Mouse (Mus musculus) neural tube, embryonic 13.5 days (tissue): ENCODE results near the gene Rasal2. TPM values are rescaled to one million over a fixed set of nuclear protein-coding genes. Genes with fewer than 3 reads are reported as not detected.

Experiments used
- ATAC-seq: fragments of 200-750 bp; cut with Nextera tagmentation; 2 replicates; pipeline ENCODE4 v1.8.0; 2017; ENCODE audit warnings: low read depth, mild to moderate bottlenecking, moderate TSS enrichment, moderate library complexity
- H3K27ac ChIP-seq: fragments of 300-500 bp; sonication (generic); replicated peaks from 2 replicates; pipeline ENCODE4 v1.5.1; 2015; ENCODE audit warnings: moderate library complexity, mild to moderate bottlenecking, inconsistent platforms
- H3K27me3 ChIP-seq: fragments of 300-500 bp; sonication (generic); 2 replicates; pipeline ENCODE4 v1.6.1; 2015; ENCODE audit warnings: mild to moderate bottlenecking, inconsistent platforms
- H3K36me3 ChIP-seq: fragments of 300-500 bp; sonication (generic); 2 replicates; pipeline ENCODE4 v1.6.1; 2015; ENCODE audit warnings: mild to moderate bottlenecking, inconsistent platforms
- H3K4me1 ChIP-seq: fragments of 300-500 bp; sonication (generic); replicated peaks from 2 replicates; pipeline ENCODE4 v1.6.1; 2015; ENCODE audit warnings: inconsistent platforms
- H3K4me2 ChIP-seq: fragments of 300-500 bp; sonication (generic); 2 replicates; pipeline ENCODE4 v1.6.1; 2015; ENCODE audit warnings: inconsistent platforms, mild to moderate bottlenecking, moderate library complexity
- H3K4me3 ChIP-seq: fragments of 300-500 bp; sonication (generic); 2 replicates; pipeline ENCODE4 v1.5.1; 2015; ENCODE audit warnings: mild to moderate bottlenecking, inconsistent platforms
- H3K9ac ChIP-seq: fragments of 300-500 bp; sonication (generic); 2 replicates; pipeline ENCODE4 v1.6.1; 2015; ENCODE audit warnings: moderate library complexity, mild to moderate bottlenecking, inconsistent platforms
- H3K9me3 ChIP-seq: fragments of 300-500 bp; sonication (generic); 2 replicates; pipeline ENCODE4 v1.6.1; 2016; ENCODE audit warnings: inconsistent platforms
- WGBS: fragments of 180-500 bp; shearing (Covaris S2); methylation state at CpG from one replicate; pipeline ENCODE4 v1.1.7; 2015; 5-methylcytosine and 5-hydroxymethylcytosine counted together
- polyA plus RNA-seq: library from polyadenylated mRNA; unstranded; fragments of >200 nt; fragmentation: Nextera tagmentation; extraction: Ambion mirVana; gene quantifications from 2 replicates; pipeline ENCODE4 v1.2.1, GENCODE M21; 2015

Gene Rasal2
- polyA plus RNA-seq, 1 experiment from 2014 or later, result 43.1 TPM

DNA sequence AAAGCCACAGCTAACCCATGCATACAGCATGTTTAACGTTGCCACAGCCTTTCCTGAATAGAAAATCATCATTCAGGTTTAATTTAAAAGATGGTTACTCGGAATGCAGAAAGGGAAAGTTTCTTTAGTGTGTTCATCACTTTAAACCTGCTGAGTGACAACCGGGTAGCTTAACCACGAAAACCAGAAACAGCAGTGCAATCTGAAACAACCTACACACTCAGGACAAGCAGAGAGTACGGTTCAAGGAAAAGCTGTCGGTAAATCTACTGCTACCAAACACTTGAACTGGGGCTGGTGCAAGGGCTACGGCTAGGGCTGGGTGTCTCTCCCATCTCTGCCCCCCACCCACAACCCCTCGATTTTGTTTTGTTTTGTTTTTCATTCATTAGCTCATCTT is 1.5 kb downstream of the Rasal2 start:
- peak overlapping the region; percentile 95; the same call in 1 of the 2 replicates for H3K27ac ChIP-seq
- peak overlapping the region; percentile 93 for H3K4me3 ChIP-seq
- no peaks in the 10 kb centered on the region for H3K9me3 ChIP-seq
- no peaks in the 10 kb centered on the region for H3K36me3 ChIP-seq
- H3K9ac ChIP-seq, result peak overlapping the region; percentile 85
- 8% methylated on average over 8 of the region's 8 CpGs for WGBS
- no peak for ATAC-seq
- peaks cover 28% of the 10 kb centered on the region for H3K4me1 ChIP-seq
- peak overlapping the region; percentile 78 for H3K4me2 ChIP-seq
- H3K27me3 ChIP-seq, result no peaks in the 10 kb centered on the region

- Histone ChIP-seq H3K27me3 (no peaks in the 10 kb centered on the region), H3K9ac (no peak overlapping the region), H3K4me3 (no peak overlapping the region), H3K36me3 (no peaks in the 10 kb centered on the region), H3K9me3 (no peaks in the 10 kb centered on the region), H3K27ac (no peak overlapping the region), H3K4me1 (peaks cover 28% of the 10 kb centered on the region), H3K4me2 (no peak overlapping the region; the same call in 1 of the 2 replicates)
- WGBS, result 85% methylated on average over 2 of the region's 2 CpGs
- no peak for ATAC-seq
Measured at GRCm38 (mm10) chr1:157409648-157410047, 2.7 kb downstream of the Rasal2 start.

GRCm38 (mm10) chr1:157388027-157388426 is 24.4 kb downstream of the Rasal2 start:
- H3K4me1 ChIP-seq, result peaks cover 6% of the 10 kb centered on the region
- H3K4me3 ChIP-seq, result no peak overlapping the region
- no peak for ATAC-seq
- H3K9me3 ChIP-seq, result no peaks in the 10 kb centered on the region
- 13% methylated on average over 4 of the region's 4 CpGs for WGBS
- no peak overlapping the region for H3K9ac ChIP-seq
- no peak overlapping the region; the same call in 1 of the 2 replicates for H3K4me2 ChIP-seq
- H3K27me3 ChIP-seq, result no peaks in the 10 kb centered on the region
- H3K36me3 ChIP-seq, result no peaks in the 10 kb centered on the region; the same call in 1 of the 2 replicates
- H3K27ac ChIP-seq, result no peak overlapping the region

DNA sequence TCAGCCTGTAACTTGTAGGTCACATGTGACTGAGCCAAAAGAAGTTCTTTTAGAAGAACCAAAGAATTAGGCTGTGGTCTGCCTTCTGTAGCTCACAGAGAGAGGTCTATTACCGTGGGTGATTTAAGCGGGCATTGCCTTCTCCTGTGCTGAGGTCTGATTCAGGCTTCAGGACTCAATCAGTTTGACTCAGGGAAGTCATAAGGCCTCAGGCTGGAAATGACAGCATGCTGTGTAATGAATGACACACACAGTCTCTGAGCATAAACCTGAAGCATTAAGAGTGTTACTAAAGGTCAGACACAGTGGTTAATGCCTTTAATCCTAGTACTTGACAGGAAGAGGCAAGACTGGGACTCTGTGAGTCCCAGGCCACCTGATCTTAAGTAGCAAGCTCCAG is 31.7 kb downstream of the Rasal2 start:
- H3K9ac ChIP-seq, result no peak overlapping the region
- H3K27me3 ChIP-seq, result no peaks in the 10 kb centered on the region
- no peaks in the 10 kb centered on the region; the same call in 1 of the 2 replicates for H3K36me3 ChIP-seq
- H3K4me1 ChIP-seq, result peaks cover 5% of the 10 kb centered on the region; the same call in 1 of the 2 replicates
- no peaks in the 10 kb centered on the region for H3K9me3 ChIP-seq
- WGBS, result 44% methylated on average over 2 of the region's 2 CpGs
- no peak for ATAC-seq
- H3K27ac ChIP-seq, result no peak overlapping the region
- no peak overlapping the region for H3K4me2 ChIP-seq
- no peak overlapping the region for H3K4me3 ChIP-seq

DNA sequence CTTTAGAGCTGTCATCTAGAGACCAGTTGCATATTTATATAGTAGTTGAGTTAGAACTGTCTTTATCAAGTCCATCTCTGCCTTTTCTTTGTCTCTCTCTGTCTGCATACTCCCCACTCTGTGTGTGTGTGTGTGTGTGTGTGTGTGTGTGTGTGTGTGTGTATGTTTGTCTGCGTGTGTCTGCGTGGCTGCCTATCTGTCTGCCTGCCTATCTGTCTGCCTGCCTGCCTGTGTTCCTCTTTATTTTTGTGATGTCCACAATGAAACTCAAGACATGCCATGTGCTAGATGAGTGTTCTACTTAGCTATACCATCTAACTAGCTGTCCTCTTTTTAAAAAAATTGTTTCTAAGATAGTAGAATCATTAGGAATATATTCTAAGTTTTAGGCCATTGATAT is 42.0 kb downstream of the Rasal2 start:
- Histone ChIP-seq H3K4me2 (no peak overlapping the region), H3K36me3 (no peaks in the 10 kb centered on the region), H3K27ac (no peak overlapping the region), H3K4me3 (no peak overlapping the region), H3K9me3 (no peaks in the 10 kb centered on the region), H3K4me1 (no peaks in the 10 kb centered on the region), H3K27me3 (no peaks in the 10 kb centered on the region), H3K9ac (no peak overlapping the region)
- 93% methylated on average over 2 of the region's 2 CpGs for WGBS
- no peak for ATAC-seq

GRCm38 (mm10) chr1:157368316-157368715 is 44.1 kb downstream of the Rasal2 start:
- Histone ChIP-seq H3K36me3 (no peaks in the 10 kb centered on the region), H3K27ac (no peak overlapping the region), H3K4me3 (no peak overlapping the region), H3K9me3 (no peaks in the 10 kb centered on the region), H3K9ac (no peak overlapping the region), H3K4me1 (no peaks in the 10 kb centered on the region), H3K27me3 (no peaks in the 10 kb centered on the region), H3K4me2 (no peak overlapping the region)
- WGBS, result 57% methylated on average over 5 of the region's 5 CpGs
- no peak for ATAC-seq

DNA sequence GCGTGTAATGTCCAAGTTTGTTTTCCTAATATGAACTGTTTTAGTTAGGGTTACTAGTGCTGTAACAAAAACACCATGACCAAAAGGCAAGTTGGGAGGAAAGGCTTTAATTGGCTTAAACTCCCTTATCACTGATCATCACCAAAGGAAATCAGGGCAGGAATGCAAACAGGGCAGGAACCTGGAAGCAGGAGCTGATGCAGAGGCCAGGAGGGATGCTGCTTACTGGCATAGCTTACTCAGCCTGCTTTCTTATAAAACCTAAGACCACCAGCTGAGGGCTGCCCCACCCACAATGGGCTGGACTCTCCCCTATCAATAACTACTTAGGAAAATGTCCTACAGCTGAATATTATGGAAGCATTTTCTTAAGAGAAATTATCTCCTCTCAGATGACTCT is 65.7 kb downstream of the Rasal2 start:
- Histone ChIP-seq H3K4me2 (no peak overlapping the region), H3K27ac (no peak overlapping the region), H3K9me3 (no peaks in the 10 kb centered on the region), H3K4me3 (no peak overlapping the region), H3K9ac (no peak overlapping the region), H3K4me1 (no peaks in the 10 kb centered on the region), H3K36me3 (no peaks in the 10 kb centered on the region), H3K27me3 (no peaks in the 10 kb centered on the region)
- ATAC-seq, result no peak
- WGBS, result 94% methylated on average over 1 of the region's 1 CpGs

DNA sequence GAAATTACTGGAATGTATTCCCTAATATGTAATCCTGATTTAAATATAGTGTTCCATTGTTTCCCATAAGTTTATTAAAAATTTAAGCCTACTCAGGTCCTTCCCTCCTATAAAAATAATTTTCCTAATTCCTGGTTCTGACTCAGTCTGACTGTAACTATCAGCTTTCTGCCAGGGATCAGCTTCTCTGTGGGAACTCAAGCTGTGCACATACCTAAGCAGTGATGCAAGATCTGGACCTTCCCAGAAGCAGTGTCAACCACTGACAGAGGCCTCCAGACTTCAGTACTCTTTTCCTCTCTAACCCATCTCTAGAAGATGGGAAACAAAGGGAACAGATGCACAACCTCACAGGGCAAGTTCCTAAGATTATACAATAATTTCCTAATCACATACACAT is 68.9 kb downstream of the Rasal2 start:
- Histone ChIP-seq H3K4me3 (no peak overlapping the region), H3K27me3 (no peaks in the 10 kb centered on the region), H3K36me3 (no peaks in the 10 kb centered on the region), H3K27ac (no peak overlapping the region), H3K4me2 (no peak overlapping the region), H3K4me1 (no peaks in the 10 kb centered on the region), H3K9ac (no peak overlapping the region), H3K9me3 (no peaks in the 10 kb centered on the region)
- no peak for ATAC-seq

DNA sequence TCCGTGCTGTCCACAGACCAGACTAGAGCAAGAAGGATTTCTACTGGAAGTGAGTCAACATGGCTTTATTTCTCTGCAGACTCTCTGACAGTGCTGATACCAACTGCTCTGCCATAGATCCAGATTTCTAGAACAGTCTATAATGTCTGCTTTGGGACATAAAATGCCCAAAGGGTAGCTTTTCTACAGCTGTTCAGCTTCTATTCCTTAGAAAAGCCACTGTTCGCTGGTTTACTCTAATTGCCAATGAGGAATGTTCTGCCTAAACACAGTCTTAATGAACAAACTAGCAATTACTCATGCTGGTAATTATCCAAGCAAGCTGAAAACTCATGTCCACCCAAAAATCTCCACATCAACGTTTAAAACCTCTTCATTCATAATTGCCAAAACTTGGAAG is 77.6 kb downstream of the Rasal2 start:
- Histone ChIP-seq H3K4me3 (no peak overlapping the region), H3K27me3 (no peaks in the 10 kb centered on the region), H3K36me3 (no peaks in the 10 kb centered on the region), H3K4me1 (0 out of 2 replicates have a peak, but pooled peaks cover 6% of the 10 kb centered on the region), H3K9ac (no peak overlapping the region), H3K9me3 (no peaks in the 10 kb centered on the region), H3K27ac (no peak overlapping the region), H3K4me2 (no peak overlapping the region)
- ATAC-seq, result peak; percentile 53
- 53% methylated on average over 3 of the region's 3 CpGs for WGBS

DNA sequence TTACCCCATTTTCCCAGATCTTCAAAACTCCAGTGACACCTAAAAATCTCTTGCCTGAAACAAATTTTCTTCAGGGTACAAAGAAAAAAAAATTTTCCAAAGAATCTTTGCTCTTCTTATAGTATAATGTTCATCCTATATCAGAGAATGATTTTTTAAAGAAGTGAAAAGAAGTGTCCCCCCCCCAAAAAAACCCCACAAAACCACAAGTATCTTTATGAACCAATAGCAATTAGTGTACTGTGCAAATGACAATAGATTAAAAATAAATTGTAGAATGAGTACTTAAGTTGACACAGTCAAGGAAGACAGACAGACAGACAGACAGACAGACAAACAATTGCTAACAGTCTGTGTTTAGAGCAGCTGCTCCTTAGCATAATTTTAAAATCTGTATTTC is 84.3 kb downstream of the Rasal2 start:
- no peak for ATAC-seq
- H3K36me3 ChIP-seq, result no peaks in the 10 kb centered on the region
- H3K27ac ChIP-seq, result no peak overlapping the region
- H3K9me3 ChIP-seq, result no peaks in the 10 kb centered on the region
- no peaks in the 10 kb centered on the region for H3K27me3 ChIP-seq
- no peaks in the 10 kb centered on the region for H3K4me1 ChIP-seq
- H3K9ac ChIP-seq, result no peak overlapping the region
- H3K4me3 ChIP-seq, result no peak overlapping the region
- no peak overlapping the region for H3K4me2 ChIP-seq

DNA sequence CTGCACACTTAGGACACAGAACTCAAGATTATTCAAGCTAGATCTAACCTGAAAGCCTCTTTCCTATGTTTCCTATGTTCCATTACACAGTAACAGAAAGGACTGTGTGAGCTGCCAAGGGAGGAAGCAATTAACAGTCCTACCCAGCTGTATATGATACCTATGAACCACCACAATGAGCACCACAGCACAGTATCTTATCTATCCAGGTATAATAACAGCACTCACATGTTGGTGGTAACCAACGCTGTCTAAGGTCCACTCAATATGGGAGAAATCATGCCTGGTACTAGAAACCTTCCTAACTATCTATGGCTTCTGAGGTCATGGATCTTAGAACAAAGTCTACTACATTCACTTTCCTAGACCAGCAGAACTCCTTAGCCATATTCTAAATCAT is 89.3 kb downstream of the Rasal2 start:
- Histone ChIP-seq H3K27me3 (no peaks in the 10 kb centered on the region), H3K4me2 (no peak overlapping the region), H3K9me3 (no peaks in the 10 kb centered on the region), H3K9ac (no peak overlapping the region), H3K27ac (no peak overlapping the region), H3K4me1 (no peaks in the 10 kb centered on the region), H3K36me3 (no peaks in the 10 kb centered on the region), H3K4me3 (no peak overlapping the region)
- WGBS, result 95% methylated on average over 1 of the region's 1 CpGs
- ATAC-seq, result no peak

DNA sequence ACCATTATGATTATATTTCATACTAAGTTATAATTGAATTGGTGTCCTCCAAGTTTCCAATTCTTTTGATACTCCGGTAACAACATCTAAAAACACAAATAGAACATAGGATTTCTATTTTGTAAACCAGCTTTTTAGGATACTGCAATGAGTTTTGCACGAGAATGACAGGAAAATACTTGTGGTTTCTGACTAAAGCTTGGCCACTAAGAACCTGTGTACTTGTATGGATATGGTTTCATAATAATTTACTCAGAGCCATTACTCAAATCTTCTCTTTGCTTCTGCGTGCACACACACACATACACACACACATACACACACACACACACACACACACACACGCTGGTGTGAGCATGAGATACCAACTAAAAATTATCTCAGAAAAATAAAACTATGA is 93.5 kb downstream of the Rasal2 start:
- no peaks in the 10 kb centered on the region for H3K36me3 ChIP-seq
- 94% methylated on average over 4 of the region's 4 CpGs for WGBS

GRCm38 (mm10) chr1:157301266-157301665 is 111.1 kb downstream of the Rasal2 start:
- no peak for ATAC-seq
- H3K9me3 ChIP-seq, result no peaks in the 10 kb centered on the region
- H3K4me2 ChIP-seq, result no peak overlapping the region
- no peak overlapping the region for H3K4me3 ChIP-seq
- WGBS, result 79% methylated on average over 1 of the region's 1 CpGs
- peaks cover 8% of the 10 kb centered on the region; the same call in 1 of the 2 replicates for H3K36me3 ChIP-seq
- H3K27me3 ChIP-seq, result no peaks in the 10 kb centered on the region
- H3K4me1 ChIP-seq, result no peaks in the 10 kb centered on the region
- H3K27ac ChIP-seq, result no peak overlapping the region
- H3K9ac ChIP-seq, result no peak overlapping the region

More for the DNA sequence above, 93.5 kb downstream of the Rasal2 start:
- H3K9me3 ChIP-seq, result no peaks in the 10 kb centered on the region
- no peak overlapping the region for H3K27ac ChIP-seq
- no peaks in the 10 kb centered on the region for H3K27me3 ChIP-seq
- no peak overlapping the region for H3K9ac ChIP-seq
- ATAC-seq, result no peak
- no peaks in the 10 kb centered on the region for H3K4me1 ChIP-seq
- H3K4me2 ChIP-seq, result no peak overlapping the region
- no peak overlapping the region for H3K4me3 ChIP-seq
